Mouse (Mus musculus) embryonic fibroblast, embryonic 13.5 days (primary cell): Measurements from ENCODE around the gene Trappc3l. TPM values are rescaled to one million over a fixed set of nuclear protein-coding genes. Genes with fewer than 3 reads are reported as not detected.
"Not testable (repeated sequence)": the region's sequence is repeated elsewhere in the genome, so short reads cannot be mapped to it uniquely, and the experiment has no call there.

ENCODE experiments used
- H3K27ac ChIP-seq: 2 replicates; pipeline ENCODE4 v1.5.1; 2012; ENCODE audit warnings: low read length, control low read depth, inconsistent platforms; ENCODE audit not compliant: insufficient read depth
- H3K4me1 ChIP-seq: 2 replicates; pipeline ENCODE4 v1.6.1; 2011; ENCODE audit warnings: low read length; ENCODE audit not compliant: control insufficient read depth, insufficient read depth
- H3K4me3 ChIP-seq: 2 replicates; pipeline ENCODE4 v1.5.1; 2011; ENCODE audit warnings: mild to moderate bottlenecking, control low read depth, low read length; ENCODE audit not compliant: insufficient read depth
- CTCF ChIP-seq: IDR thresholded peaks from 2 replicates; pipeline ENCODE4 v1.5.1; 2011; ENCODE audit warnings: mild to moderate bottlenecking, control low read depth, low read length, moderate library complexity, borderline replicate concordance; ENCODE audit not compliant: insufficient read depth
- POLR2A ChIP-seq: IDR thresholded peaks from 2 replicates; pipeline ENCODE4 v1.6.1; 2011; ENCODE audit warnings: low read depth, mild to moderate bottlenecking, control low read depth, low read length, moderate library complexity
- polyA plus RNA-seq: library from polyadenylated mRNA; stranded (reverse); fragments of >200 nt; gene quantifications from 2 replicates; pipeline ENCODE4 v1.2.4, GENCODE M21; 2011; ENCODE audit warnings: low read depth; ENCODE audit not compliant: missing spikeins, insufficient read length

The Trappc3l gene
- polyA plus RNA-seq, result not detected in 2 replicates

DNA sequence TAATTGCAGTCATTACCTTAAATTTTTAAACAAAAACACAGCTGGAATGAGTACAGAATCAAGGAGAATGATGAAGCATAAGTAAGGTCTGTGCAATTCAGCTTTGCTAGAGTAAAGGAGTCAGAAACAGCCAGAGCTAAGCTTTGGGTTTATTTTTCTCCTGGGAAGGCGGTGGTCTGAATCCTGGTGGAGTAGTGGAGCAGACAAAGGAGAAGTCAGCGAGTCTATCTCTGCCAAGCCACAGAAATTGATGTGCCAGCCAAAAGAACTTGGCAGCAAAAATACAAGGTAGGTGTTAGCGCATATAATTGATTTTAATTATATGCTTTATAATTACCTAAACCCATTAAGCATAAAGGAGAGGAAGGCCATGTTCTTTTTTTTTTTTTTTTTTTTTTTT lies at the start of gene Trappc3l:
Gene Trappc3l (plus strand): TSS at position 197 of the 400 bp plus-strand sequence.
- Histone ChIP-seq H3K27ac (no peak within 1 kb of the TSS), H3K4me3 (no peak within 1 kb of the TSS), H3K4me1 (no peaks in the 10 kb centered on the region; the same call in 1 of the 2 replicates)
- no peak for TF ChIP-seq CTCF
- no peak for TF ChIP-seq POLR2A

DNA sequence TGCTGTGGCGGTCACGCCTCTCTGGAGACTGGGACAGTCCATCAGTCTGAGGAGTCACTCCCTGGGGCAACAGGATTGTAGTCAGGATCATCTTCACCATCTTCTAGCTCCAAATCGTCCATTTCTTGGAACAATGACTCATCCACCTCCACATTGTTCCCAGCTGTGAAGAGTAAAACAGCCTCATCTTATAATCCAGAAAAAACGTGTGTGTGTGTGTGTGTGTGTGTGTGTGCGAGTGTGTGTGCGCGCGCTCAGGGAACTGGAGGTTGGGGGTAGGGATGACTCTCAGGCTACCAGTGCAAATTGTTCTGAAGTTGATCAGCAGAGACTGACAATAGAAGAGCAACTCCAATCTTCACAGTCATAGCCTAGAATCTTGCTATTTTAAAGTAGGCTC lies 40.7 kb upstream of the Trappc3l start:
- H3K4me3 ChIP-seq, H3K4me1 ChIP-seq, H3K27ac ChIP-seq: not testable (repeated sequence)

DNA sequence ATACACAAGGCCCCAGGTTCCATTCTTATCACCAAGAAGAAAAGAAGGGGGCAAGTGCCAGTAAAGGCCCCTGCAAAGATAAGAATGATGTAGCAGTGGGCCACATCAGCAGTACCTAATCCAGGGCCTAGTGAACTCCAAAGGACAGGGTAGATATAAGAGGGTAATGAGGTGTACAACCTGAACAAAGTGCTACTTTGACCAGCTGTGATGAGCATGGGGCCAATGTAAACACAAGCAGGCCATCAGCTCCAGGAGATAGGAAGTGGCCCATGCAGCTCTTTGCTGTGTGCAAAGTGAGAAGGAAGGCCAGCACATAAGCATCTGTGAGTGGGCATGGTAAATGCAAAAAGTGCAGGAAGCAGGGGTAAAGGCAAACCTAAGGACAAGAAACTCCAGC lies 39.0 kb upstream of the Trappc3l start:
- Histone ChIP-seq H3K4me1 (peaks cover 3% of the 10 kb centered on the region; the same call in 1 of the 2 replicates), H3K27ac (no peak overlapping the region), H3K4me3 (no peak overlapping the region)
- TF ChIP-seq CTCF (no peak), POLR2A (no peak)

DNA sequence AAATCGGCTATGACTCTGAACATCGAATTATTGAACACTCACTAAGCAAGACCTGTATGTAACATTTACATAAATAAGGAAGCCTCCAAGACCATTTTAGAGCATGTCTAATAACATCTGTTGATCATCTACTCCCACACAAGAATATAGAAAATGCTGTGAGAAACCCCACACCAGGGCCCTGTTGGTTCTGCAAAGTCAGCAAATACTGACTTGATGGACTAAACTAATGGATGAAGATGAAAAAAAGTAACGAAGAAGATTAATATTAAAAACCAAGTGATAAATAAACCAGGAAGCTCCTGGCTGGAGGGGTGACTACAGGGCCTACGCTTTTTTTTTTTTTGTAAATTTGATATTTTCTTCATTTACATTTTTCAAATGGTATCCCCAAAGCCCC lies 24.8 kb upstream of the Trappc3l start:
- peaks cover 8% of the 10 kb centered on the region for H3K4me1 ChIP-seq
- no peak overlapping the region for H3K27ac ChIP-seq
- H3K4me3 ChIP-seq, result no peak overlapping the region
- TF ChIP-seq POLR2A, result no peak
- no peak for TF ChIP-seq CTCF

DNA sequence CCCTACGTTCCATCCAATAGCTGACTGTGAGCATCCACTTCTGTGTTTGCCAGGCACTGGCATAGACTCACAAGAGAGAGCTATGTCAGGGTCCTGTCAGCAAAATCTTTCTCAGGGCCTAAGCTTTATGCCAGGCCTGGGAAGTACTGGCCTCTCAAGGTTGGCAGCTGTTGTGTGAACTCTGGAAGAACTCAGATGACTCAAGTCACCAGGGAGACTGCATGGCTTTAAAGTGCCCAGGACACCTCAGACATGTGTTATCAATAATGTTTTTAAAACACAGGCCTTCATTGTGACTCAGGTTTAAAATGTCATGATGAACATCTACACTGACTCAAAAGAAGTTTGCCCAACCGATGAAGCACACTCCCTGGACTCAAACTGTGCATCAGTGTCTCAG lies 24.2 kb upstream of the Trappc3l start:
- Histone ChIP-seq H3K4me1 (peaks cover 8% of the 10 kb centered on the region), H3K4me3 (no peak overlapping the region), H3K27ac (no peak overlapping the region)
- no peak for TF ChIP-seq POLR2A
- TF ChIP-seq CTCF, result no peak

DNA sequence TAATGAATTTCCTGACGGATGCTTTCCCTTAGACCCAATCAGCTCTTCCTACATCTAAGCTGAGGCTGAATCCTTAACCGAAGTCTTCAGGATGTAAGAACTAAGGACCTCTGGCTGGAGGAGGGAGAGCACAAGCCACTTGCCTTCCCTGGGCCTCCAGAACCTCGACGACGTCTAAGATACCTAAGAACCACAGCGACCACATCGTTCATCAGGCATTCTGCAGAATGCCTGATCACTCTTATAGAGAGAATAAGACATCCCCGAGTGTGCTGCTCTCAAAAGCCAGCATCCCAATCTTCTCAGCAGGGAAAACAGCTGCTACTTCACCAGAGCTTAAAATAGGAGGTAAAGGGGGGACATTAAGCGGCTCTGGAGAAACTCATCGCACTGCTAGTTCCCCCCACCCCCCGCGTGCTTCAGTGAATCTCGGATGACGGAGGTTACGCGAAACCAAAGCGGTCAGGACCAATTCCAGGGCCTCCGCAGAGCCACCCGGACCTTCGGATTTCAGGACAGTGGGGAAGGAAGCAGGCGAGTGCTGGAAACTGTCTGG lies 18.6 kb upstream of the Trappc3l start:
- TF ChIP-seq POLR2A (0 out of 2 replicates have a peak, but pooled peaks have one; percentile 13), CTCF (no peak)
- Histone ChIP-seq H3K4me3 (peak overlapping the region; percentile 89), H3K27ac (peak overlapping the region; percentile 89), H3K4me1 (peaks cover 4% of the 10 kb centered on the region)

DNA sequence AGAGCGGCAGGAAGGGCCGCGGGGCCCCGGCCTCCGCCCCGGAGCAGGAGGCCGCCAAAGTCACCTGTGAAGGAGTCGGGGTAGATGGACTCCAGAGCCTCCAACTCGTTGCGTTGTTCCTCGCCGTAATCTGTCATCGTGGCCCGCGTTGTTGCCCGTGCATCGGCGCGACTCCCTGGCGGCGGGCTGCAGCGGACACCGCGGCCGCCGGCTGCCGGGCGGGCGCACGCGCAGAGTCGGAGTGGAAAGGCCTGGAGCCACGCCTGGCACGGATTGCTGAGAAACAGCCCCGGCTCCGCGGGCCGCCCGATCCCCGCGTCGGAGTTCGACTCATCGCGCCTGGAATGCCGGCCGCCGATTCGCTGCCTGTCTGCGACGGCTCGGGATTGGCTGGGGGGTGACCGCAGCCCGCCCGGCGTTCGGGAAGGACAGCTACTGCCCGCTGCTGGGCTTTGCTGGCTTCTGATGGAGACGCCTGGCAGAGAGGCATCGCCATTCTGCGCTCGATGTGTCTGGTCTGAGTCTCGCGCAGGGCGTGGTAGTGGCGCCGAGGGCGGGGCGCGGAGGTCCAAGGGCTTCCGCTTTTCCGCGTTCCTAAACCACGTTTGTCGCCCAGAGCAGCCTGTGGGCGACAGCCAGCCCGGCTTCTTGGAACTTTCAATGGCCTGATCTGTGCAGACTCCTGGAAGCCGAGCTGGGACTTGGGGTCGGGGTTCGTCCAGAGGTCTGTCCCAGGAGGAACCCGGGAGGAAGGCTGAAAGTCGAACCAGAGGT lies 17.9 kb upstream of the Trappc3l start, which contains the start of gene Rwdd1:
Gene Rwdd1 (minus strand): TSS at position 323 of the 774 bp plus-strand sequence.
- H3K4me3 ChIP-seq, result peak within 1 kb of the TSS; percentile 96
- H3K27ac ChIP-seq, result peak within 1 kb of the TSS; percentile 89
- H3K4me1 ChIP-seq, result peaks cover 2% of the 10 kb centered on the region
- TF ChIP-seq CTCF (no peak), POLR2A (peak; percentile 88)

DNA sequence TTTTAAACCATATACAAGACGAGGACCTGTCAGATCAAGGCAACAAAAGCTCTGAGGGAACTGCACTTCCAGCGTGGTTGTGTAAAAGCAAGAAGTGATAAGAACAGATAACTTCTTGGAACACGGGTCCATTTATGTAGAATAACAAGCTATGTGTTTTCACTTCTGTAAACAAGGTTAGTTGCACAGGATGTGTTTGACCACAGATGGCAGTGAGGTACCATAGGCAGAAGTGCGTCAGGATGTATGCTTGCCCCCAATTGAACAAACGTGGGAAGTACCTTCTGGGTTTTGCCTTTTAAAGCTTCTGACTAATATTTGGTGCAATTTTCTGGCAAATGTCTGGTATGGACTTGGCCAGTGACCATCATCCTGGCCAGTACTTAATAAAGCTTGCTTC lies 7.1 kb upstream of the Trappc3l start:
- H3K4me3 ChIP-seq, result no peak overlapping the region
- no peaks in the 10 kb centered on the region for H3K4me1 ChIP-seq
- H3K27ac ChIP-seq, result no peak overlapping the region
- TF ChIP-seq CTCF (no peak), POLR2A (no peak)

DNA sequence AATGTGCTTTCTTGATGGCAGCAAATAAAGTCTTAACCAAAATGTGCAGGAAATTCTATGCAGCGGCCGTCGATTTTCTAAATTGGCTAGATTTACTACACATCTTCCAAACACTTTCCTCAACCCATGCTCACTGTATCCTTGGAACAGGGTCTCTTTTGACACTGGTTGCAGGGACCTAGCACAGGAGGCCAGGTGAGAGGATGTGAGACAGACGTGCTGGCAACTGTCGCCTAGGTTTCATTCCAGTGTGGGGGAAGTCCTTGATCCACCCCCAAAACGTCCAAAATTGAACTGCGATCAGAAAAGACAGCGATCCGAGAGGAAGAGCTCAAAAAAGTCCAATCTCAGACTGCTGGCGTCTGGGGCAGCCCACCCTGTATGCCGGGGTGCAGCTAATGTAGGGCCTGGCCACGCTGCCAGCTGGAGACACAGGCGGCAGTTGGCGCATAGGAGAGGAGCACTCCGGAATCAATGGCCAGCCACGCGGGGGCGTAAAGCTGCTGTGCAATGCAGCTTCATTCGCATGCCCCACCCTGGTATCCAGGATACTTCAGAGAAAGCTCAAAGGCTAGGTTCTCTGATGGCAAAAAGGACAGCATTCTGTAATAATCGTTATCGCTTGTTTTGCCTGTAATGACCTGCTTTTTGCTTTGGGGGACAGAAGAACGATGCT lies 3.6 kb upstream of the Trappc3l start:
- Histone ChIP-seq H3K4me3 (no peak overlapping the region), H3K27ac (no peak overlapping the region), H3K4me1 (no peaks in the 10 kb centered on the region; the same call in 1 of the 2 replicates)
- TF ChIP-seq POLR2A, result no peak
- peak; percentile 85 for TF ChIP-seq CTCF

DNA sequence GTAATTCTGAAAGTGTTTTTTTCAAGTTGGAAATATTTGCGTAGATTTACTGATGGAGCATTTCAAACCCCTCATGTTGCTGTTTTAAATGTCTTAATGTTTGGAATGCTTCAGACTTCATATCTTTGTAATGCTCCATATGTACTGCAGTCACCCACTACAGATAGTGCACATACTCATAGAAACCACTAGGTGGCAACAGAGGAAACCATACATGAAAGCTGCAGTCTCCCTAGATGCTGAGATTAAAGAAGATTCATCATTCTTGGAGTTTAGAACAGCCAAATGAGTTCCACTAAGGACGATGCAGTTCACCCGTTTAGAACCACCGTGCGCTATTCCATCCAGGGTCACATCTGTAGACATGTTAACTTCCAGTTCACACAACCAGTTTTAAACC lies 810 bp upstream of the Trappc3l start:
- Histone ChIP-seq H3K4me1 (no peaks in the 10 kb centered on the region; the same call in 1 of the 2 replicates), H3K4me3 (no peak overlapping the region), H3K27ac (no peak overlapping the region)
- no peak for TF ChIP-seq CTCF
- TF ChIP-seq POLR2A, result no peak
